Mouse (Mus musculus): Measurements from ENCODE around the gene Actl6a. TPM values are rescaled to one million over a fixed set of nuclear protein-coding genes. Genes with fewer than 3 reads are reported as not detected.
"Not testable (repeated sequence)": the region's sequence is repeated elsewhere in the genome, so short reads cannot be mapped to it uniquely, and the experiment has no call there.

Actl6a gene
- polyA plus RNA-seq, 1 experiment from 2014 or later: 222 TPM

DNA sequence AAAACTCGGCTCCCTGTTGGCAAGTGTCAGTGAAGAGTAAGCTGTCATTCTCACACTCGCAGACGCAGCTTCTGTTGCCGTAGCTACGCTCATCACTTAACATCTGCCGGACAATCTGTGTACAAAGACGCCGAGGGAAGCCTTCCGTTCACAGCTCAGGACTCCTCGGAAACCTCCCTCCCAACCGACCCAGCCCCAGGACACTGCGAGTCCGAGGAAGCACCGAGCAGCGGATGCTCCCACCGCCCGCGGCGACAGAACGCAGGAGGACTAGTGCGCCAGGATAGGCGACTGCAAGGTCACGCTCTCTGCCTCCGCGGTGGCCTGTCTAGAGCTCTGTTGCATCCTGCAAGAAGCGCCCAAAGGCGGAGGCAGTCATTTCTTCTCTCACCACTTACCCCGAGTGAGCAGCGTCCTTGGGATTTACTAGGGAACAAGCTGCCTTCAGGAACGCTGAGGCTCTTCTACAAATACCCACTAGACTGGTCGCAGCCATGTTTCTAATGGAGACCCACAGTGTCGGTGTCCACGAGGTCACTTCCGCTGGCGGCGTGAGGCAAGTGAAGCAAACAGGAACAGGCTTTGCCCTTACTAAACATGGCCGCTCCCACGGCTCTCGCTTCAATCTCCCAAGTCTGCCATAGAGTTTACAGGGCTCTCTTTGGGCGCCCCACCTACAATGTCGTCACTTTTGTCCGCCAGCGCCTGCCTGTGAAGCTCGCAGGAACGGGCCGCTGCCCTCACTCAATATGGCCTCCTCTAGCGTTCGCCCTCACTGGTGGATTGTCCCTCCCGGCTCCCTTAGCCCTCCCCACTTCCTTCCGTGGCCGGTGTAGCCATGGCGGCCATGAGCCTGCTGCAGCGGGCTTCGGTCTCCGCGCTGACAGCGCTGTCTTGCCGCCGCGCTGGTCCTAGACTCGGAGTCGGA lies 30.4 kb downstream of the Actl6a start, which contains the start of gene Ndufb5:
Ndufb5 (plus strand) TSS at position 747 of the 928 bp plus-strand sequence.
- H3K36me3 ChIP-seq: peaks cover 23% of the 10 kb centered on the region
- H3K4me1 ChIP-seq: peaks cover 21% of the 10 kb centered on the region
- ATAC-seq (ENCODE audit: low FRiP score, low read depth): peak; percentile 98
- no peaks in the 10 kb centered on the region for H3K27me3 ChIP-seq
- H3K4me3 ChIP-seq: peak within 1 kb of the TSS; percentile 78
- peak within 1 kb of the TSS; percentile 82 for H3K4me2 ChIP-seq (replicated peaks)
- no peaks in the 10 kb centered on the region for H3K9me3 ChIP-seq
- H3K27ac ChIP-seq (replicated peaks): peak within 1 kb of the TSS; percentile 75
- under 1% methylated on average over 62 of the region's 62 CpGs for WGBS
- peak within 1 kb of the TSS; percentile 83 for H3K9ac ChIP-seq (replicated peaks)

DNA sequence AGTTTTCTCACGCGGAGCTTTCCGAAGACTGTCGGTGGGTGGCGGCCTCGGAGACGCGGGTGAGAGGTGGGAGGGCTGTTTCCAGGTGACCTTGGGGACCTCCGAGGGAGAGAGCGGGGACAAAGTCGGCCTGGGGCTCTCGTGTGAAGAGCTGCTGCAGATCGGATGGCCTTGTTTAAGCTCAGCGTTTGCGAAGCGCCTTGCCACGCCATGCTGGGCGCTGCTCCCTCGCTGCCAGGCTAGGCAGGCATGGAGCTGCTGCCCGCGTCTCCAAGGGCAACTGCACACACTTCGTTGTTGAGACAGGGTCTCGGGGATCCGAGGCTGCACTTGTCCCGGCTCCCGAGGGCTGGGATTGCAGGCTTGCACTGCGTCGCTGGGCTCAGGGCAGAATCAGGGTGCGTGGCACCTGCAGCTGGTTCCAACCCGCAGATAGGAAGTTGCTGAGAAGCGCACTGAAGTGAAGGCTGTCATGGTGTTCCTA lies 31.1 kb downstream of the Actl6a start, which contains the start of gene Mrpl47:
Mrpl47 (minus strand) TSS at position 434 of the 484 bp plus-strand sequence.
- peak within 1 kb of the TSS; percentile 82 for H3K4me2 ChIP-seq (replicated peaks)
- no peaks in the 10 kb centered on the region for H3K27me3 ChIP-seq
- peak within 1 kb of the TSS; percentile 75 for H3K27ac ChIP-seq (replicated peaks)
- H3K4me3 ChIP-seq: peak within 1 kb of the TSS; percentile 78
- peaks cover 18% of the 10 kb centered on the region for H3K36me3 ChIP-seq
- peaks cover 21% of the 10 kb centered on the region for H3K4me1 ChIP-seq
- H3K9ac ChIP-seq (replicated peaks): peak within 1 kb of the TSS; percentile 83
- ATAC-seq (ENCODE audit: low FRiP score, low read depth): no peak; the same call in 1 of the 2 replicates
- WGBS: under 1% methylated on average over 31 of the region's 31 CpGs
- no peaks in the 10 kb centered on the region for H3K9me3 ChIP-seq

DNA sequence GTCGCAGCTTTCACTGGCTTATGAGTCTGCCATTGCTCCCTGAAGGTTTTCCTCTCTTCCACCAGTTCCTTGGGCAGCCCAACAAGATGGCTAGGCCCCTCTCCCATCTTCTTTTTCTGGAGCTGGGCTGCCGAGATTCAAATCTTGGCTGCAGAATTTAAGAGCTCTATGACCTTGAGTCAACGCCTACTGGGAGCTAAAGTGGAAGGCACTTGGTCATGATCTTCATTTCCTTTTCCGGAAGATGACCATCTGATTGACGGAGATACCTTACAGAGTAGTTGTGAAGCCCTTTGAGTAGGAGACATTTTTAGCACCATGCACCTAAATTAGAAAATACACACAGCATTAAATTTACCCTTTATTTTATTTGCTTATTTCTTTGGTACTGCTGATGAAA lies 32.5 kb downstream of the Actl6a start:
- WGBS: 95% methylated on average over 5 of the region's 5 CpGs
- H3K4me2 ChIP-seq (replicated peaks): peak overlapping the region; percentile 82; the same call in 1 of the 2 replicates
- H3K9me3 ChIP-seq: no peaks in the 10 kb centered on the region
- ATAC-seq (ENCODE audit: low FRiP score, low read depth): no peak
- no peak overlapping the region for H3K9ac ChIP-seq (replicated peaks)
- H3K4me3 ChIP-seq: 0 out of 2 replicates have a peak overlapping the region, but pooled peaks have one; percentile 78
- H3K36me3 ChIP-seq: peaks cover 14% of the 10 kb centered on the region; the same call in 1 of the 2 replicates
- H3K27ac ChIP-seq (replicated peaks): no peak overlapping the region
- H3K4me1 ChIP-seq: peaks cover 21% of the 10 kb centered on the region
- H3K27me3 ChIP-seq: no peaks in the 10 kb centered on the region

DNA sequence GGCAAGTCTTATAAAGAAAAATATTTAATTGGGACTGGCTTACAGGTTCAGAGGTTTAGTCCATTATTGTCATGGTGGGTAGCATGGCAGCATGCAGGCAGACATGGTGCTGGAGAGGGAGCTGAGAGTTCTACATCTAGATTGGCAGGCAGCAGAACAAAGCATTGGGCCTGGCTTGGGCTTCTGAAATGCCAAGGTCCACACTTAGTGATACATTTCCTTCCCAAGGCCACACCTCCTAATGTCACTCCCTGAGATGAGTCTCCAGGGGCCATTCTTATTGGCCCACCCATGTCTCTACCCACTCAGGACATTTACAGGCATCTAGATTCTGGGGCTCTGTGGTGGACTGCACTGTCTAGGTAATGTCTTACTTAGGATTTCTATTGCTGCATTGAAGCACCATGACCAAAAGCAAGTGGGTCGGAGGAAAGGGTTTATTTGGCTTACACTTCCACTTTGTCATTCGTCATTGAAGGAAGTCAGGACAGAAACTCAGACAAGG lies 36.2 kb downstream of the Actl6a start:
- Histone ChIP-seq H3K4me1 (peaks cover 12% of the 10 kb centered on the region), H3K4me2 (replicated peaks) (no peak overlapping the region), H3K9me3 (0 out of 2 replicates have a peak, but pooled peaks cover 5% of the 10 kb centered on the region), H3K27ac (replicated peaks) (no peak overlapping the region), H3K9ac (replicated peaks) (no peak overlapping the region), H3K4me3 (no peak overlapping the region), H3K36me3 (peaks cover 33% of the 10 kb centered on the region), H3K27me3 (no peaks in the 10 kb centered on the region)
- no peak for ATAC-seq (ENCODE audit: low FRiP score, low read depth)
- WGBS: 90% methylated on average over 2 of the region's 2 CpGs

DNA sequence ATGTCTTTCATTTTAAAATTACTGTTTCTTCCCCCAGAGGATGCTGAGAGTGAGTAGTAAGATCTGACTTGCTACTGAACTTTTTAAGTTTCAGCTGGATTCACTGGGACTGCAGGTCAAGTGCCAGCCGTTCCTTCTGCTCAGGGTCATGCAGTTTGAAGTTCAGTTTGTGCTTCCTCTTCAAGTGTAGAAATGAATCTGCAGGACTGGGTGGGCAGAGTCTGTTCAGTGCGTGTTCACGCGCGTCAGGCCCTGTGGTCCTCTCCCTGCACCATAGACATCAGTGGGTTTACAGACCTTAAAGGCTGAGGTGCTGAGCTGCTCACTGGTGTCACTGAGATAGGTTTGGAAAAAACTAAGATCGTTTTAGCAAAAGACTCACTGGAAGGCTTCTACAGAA lies 38.9 kb downstream of the Actl6a start:
- H3K9ac ChIP-seq (replicated peaks): no peak overlapping the region
- H3K27ac ChIP-seq (replicated peaks): no peak overlapping the region
- H3K4me3 ChIP-seq: no peak overlapping the region
- no peaks in the 10 kb centered on the region for H3K4me1 ChIP-seq
- no peaks in the 10 kb centered on the region for H3K27me3 ChIP-seq
- 97% methylated on average over 6 of the region's 6 CpGs for WGBS
- 0 out of 2 replicates have a peak, but pooled peaks cover 5% of the 10 kb centered on the region for H3K9me3 ChIP-seq
- H3K4me2 ChIP-seq (replicated peaks): no peak overlapping the region
- ATAC-seq (ENCODE audit: low FRiP score, low read depth): no peak
- peaks cover 57% of the 10 kb centered on the region for H3K36me3 ChIP-seq

DNA sequence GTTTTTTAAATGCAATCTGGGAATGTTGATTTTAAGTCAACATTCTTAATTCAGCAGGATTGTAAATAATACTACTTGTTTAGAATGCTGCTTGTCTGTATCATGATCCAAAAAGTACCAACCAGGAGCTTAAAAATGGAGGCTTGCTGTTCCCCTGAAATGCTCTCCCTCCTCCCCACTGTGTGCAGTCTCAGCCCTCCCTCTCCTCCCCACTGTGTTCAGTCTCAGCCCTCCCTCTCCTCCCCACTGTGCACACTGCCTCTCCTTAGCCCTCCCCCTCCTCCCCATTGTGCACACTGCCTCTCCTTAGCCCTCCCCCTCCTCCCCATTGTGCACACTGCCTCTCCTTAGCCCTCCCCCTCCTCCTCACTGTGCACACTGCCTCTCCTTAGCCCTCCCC lies 39.3 kb downstream of the Actl6a start:
- peaks cover 62% of the 10 kb centered on the region for H3K36me3 ChIP-seq

DNA sequence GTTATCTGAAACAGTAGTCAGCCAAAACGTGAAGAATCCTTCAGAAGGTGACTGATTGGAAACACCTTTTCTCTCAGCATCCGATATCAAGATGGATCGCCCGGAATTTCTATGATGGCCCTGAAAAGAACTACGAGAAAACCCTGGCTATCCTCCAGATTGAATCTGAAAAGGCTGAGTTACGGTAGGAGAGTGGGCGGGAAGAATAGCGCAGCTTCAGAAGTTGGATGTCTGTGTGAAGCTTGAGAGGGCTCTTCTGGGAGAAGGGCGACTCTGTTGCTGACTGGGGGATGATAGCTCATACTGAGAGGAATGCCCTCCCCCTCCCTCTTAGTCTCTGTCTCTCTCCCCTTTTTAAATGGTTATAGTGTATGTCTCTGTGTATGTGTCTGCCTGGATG lies 42.3 kb downstream of the Actl6a start:
- ATAC-seq (ENCODE audit: low FRiP score, low read depth): no peak
- Histone ChIP-seq H3K27ac (replicated peaks) (no peak overlapping the region), H3K36me3 (peaks cover 77% of the 10 kb centered on the region), H3K27me3 (no peaks in the 10 kb centered on the region), H3K9me3 (0 out of 2 replicates have a peak, but pooled peaks cover 5% of the 10 kb centered on the region), H3K4me3 (no peak overlapping the region), H3K4me1 (no peaks in the 10 kb centered on the region), H3K9ac (replicated peaks) (no peak overlapping the region), H3K4me2 (replicated peaks) (no peak overlapping the region)
- WGBS: 93% methylated on average over 9 of the region's 9 CpGs

More for the DNA sequence above, 39.3 kb downstream of the Actl6a start:
- not testable (repeated sequence) for H3K27ac ChIP-seq (replicated peaks); H3K27me3 ChIP-seq; H3K4me2 ChIP-seq (replicated peaks); H3K4me3 ChIP-seq; H3K9ac ChIP-seq (replicated peaks); ATAC-seq (ENCODE audit: low FRiP score, low read depth); H3K4me1 ChIP-seq; H3K9me3 ChIP-seq

DNA sequence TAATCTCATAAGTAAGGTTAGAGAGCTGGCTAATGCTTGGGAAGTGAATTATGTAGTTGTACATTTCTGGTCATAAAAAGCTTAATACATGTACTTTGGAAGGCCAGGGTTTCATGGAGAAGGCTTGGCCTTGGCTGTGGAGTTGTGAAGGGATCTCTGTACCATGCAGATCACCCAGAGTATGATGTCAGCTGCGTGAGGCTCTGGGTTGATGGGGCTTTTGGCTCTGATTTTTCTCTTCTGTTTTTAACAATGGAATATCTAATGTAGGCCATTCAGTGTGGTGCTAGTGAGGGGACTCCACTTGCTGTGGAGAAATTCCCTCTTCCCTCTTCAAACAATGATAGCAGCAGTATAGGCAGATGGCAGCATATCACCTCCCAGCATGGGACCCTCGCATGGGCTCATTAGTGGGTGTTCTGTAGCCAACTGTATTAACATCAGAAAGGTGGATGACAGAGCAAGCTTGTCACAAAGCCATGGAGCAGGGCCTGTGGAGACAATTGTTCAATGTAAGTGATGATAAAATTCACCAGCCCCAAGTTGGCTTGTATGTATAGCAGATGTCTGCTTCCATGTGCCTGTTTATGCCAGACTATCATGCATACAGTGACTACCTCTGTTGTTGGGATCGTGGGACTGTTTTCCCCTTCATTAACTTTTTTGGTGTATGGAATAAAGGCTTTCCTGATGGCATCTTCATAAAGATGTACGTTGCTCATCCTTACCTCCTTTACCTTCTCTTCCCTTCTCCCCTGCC lies 43.9 kb downstream of the Actl6a start:
- H3K27ac ChIP-seq (replicated peaks): no peak overlapping the region
- H3K4me2 ChIP-seq (replicated peaks): no peak overlapping the region
- no peak for ATAC-seq (ENCODE audit: low FRiP score, low read depth)
- H3K36me3 ChIP-seq: peaks cover 77% of the 10 kb centered on the region
- no peaks in the 10 kb centered on the region for H3K4me1 ChIP-seq
- H3K4me3 ChIP-seq: no peak overlapping the region
- 93% methylated on average over 4 of the region's 4 CpGs for WGBS
- no peak overlapping the region for H3K9ac ChIP-seq (replicated peaks)
- no peaks in the 10 kb centered on the region for H3K27me3 ChIP-seq
- H3K9me3 ChIP-seq: 0 out of 2 replicates have a peak, but pooled peaks cover 5% of the 10 kb centered on the region

DNA sequence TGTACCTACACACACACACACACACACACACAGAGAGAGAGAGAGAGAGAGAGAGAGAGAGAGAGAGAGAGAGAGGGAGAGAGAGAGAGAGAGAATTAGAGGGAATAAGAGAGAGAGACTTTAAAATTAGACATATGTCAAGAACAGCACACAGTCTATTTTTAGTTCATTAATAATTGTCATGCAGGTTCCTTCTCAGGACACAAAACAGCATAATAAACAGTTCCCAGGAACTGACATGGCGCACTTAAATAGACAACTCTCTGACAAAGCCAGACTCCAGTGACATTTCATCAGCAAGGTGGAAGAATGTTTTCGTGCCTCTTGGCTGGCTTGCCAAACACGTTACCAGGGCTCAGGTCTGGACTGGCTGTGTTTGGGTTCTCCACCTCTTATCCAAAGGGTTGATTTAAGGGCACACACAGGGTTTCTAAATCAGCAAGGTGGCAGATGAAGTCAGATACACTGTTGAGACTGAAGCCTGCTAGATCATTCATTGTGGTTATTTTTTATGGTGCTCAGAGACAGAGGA lies 48.4 kb downstream of the Actl6a start:
- no peak for ATAC-seq (ENCODE audit: low FRiP score, low read depth)
- no peaks in the 10 kb centered on the region for H3K9me3 ChIP-seq
- peaks cover 44% of the 10 kb centered on the region for H3K36me3 ChIP-seq
- whole genome bisulfite sequencing: 89% methylated on average over 3 of the region's 3 CpGs
- no peak overlapping the region for H3K4me3 ChIP-seq
- H3K27me3 ChIP-seq: no peaks in the 10 kb centered on the region
- H3K4me2 ChIP-seq (replicated peaks): no peak overlapping the region
- no peak overlapping the region for H3K9ac ChIP-seq (replicated peaks)
- no peaks in the 10 kb centered on the region for H3K4me1 ChIP-seq
- no peak overlapping the region for H3K27ac ChIP-seq (replicated peaks)

DNA sequence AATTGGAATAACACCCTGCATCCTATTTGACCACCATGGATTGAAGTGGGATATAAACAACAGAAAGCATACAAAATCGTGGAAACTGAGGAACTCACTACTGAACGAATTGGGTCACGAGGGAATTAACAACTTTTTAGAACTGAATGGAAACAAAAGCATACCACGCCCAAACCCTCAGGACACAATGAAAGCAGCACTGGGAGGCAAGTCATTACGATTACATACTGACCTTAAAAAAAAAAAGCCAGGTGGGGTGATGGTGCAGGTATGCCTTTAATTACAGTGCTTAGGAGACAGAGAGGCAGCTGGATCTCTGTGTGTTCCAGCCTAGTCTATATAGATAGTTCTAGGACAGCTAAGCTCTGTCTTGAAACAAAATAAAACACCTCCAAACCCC lies 53.1 kb downstream of the Actl6a start:
- Histone ChIP-seq H3K27me3 (no peaks in the 10 kb centered on the region), H3K27ac (replicated peaks) (no peak overlapping the region), H3K9me3 (no peaks in the 10 kb centered on the region), H3K9ac (replicated peaks) (no peak overlapping the region), H3K4me2 (replicated peaks) (no peak overlapping the region), H3K4me1 (no peaks in the 10 kb centered on the region), H3K4me3 (no peak overlapping the region), H3K36me3 (no peaks in the 10 kb centered on the region)
- WGBS: 78% methylated on average over 5 of the region's 5 CpGs
- no peak for ATAC-seq (ENCODE audit: low FRiP score, low read depth)

DNA sequence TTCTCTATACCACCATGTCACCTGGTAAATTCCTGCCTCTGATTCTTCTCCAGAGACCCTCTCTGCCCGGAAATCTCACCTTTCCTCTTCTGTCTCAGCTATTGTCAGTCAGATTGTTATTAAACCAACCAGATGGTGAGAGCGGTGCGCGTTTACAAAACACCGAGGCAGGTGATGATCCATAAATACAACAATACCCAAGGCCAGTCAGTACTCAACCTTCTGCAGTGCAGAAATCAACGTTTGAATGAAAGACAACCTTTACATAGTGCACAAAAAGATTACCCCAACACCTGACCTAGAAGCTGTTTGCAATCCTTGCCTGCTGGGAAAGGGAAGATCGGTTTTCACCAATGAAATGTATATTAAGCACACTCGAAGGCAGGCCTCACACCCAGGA lies 56.9 kb downstream of the Actl6a start:
- Histone ChIP-seq H3K27ac (replicated peaks) (no peak overlapping the region), H3K4me3 (no peak overlapping the region), H3K9ac (replicated peaks) (no peak overlapping the region), H3K4me2 (replicated peaks) (no peak overlapping the region), H3K36me3 (no peaks in the 10 kb centered on the region), H3K9me3 (no peaks in the 10 kb centered on the region), H3K27me3 (no peaks in the 10 kb centered on the region), H3K4me1 (no peaks in the 10 kb centered on the region)
- ATAC-seq (ENCODE audit: low FRiP score, low read depth): no peak
- WGBS: 61% methylated on average over 8 of the region's 8 CpGs

Data from midbrain, embryonic 12.5 days (tissue).